Mouse (Mus musculus) neural tube, embryonic 12.5 days (tissue): ENCODE data around the gene Scnn1a. TPM values are rescaled to one million over a fixed set of nuclear protein-coding genes. Genes with fewer than 3 reads are reported as not detected.
"Not testable (repeated sequence)": the region's sequence is repeated elsewhere in the genome, so short reads cannot be mapped to it uniquely, and the experiment has no call there.

Experiments
- ATAC-seq: fragments of 200-750 bp; cut with Nextera tagmentation; 2 replicates; pipeline ENCODE4 v1.8.0; 2017; ENCODE audit warnings: low read depth, mild to moderate bottlenecking, moderate TSS enrichment, moderate library complexity; ENCODE audit not compliant: low FRiP score
- H3K27ac ChIP-seq: fragments of 300-500 bp; sonication (generic); 2 replicates; pipeline ENCODE4 v1.5.1; 2016
- H3K27me3 ChIP-seq: fragments of 300-500 bp; sonication (generic); replicated peaks from 2 replicates; pipeline ENCODE4 v1.6.1; 2016; ENCODE audit warnings: mild to moderate bottlenecking
- H3K36me3 ChIP-seq: fragments of 300-500 bp; sonication (generic); 2 replicates; pipeline ENCODE4 v1.6.1; 2016; ENCODE audit warnings: mild to moderate bottlenecking
- H3K4me1 ChIP-seq: fragments of 300-500 bp; sonication (generic); 2 replicates; pipeline ENCODE4 v1.6.1; 2016
- H3K4me2 ChIP-seq: fragments of 300-500 bp; sonication (generic); replicated peaks from 2 replicates; pipeline ENCODE4 v1.6.1; 2016; ENCODE audit warnings: mild to moderate bottlenecking
- H3K4me3 ChIP-seq: fragments of 300-500 bp; sonication (generic); 2 replicates; pipeline ENCODE4 v1.5.1; 2016
- H3K9ac ChIP-seq: fragments of 300-500 bp; sonication (generic); 2 replicates; pipeline ENCODE4 v1.6.1; 2016; ENCODE audit warnings: mild to moderate bottlenecking
- H3K9me3 ChIP-seq: fragments of 300-500 bp; sonication (generic); 2 replicates; pipeline ENCODE4 v1.6.1; 2016; ENCODE audit warnings: mild to moderate bottlenecking
- WGBS: fragments of 180-500 bp; shearing (Covaris S2); methylation state at CpG from one replicate; pipeline ENCODE4 v1.1.7; 2016; 5-methylcytosine and 5-hydroxymethylcytosine counted together
- polyA plus RNA-seq: library from polyadenylated mRNA; unstranded; fragments of >200 nt; fragmentation: Nextera tagmentation; extraction: Ambion mirVana; gene quantifications from 2 replicates; pipeline ENCODE4 v1.2.1, GENCODE M21; 2016

Scnn1a gene
- polyA plus RNA-seq, 1 experiment from 2014 or later: 0.13 TPM

- 90% methylated on average over 7 of the region's 7 CpGs for WGBS
- Histone ChIP-seq H3K36me3 (no peaks in the 10 kb centered on the region), H3K9ac (no peak overlapping the region), H3K4me2 (no peak overlapping the region), H3K9me3 (0 out of 2 replicates have a peak, but pooled peaks cover 5% of the 10 kb centered on the region), H3K27ac (no peak overlapping the region), H3K4me1 (no peaks in the 10 kb centered on the region), H3K4me3 (no peak overlapping the region), H3K27me3 (no peaks in the 10 kb centered on the region)
- ATAC-seq: no peak
Measured at GRCm38 (mm10) chr6:125292256-125292655, 28.2 kb upstream of the Scnn1a start.

- Histone ChIP-seq H3K4me1 (no peaks in the 10 kb centered on the region), H3K9me3 (0 out of 2 replicates have a peak, but pooled peaks cover 5% of the 10 kb centered on the region), H3K27ac (no peak overlapping the region), H3K9ac (no peak overlapping the region), H3K4me3 (no peak overlapping the region), H3K4me2 (no peak overlapping the region), H3K27me3 (no peaks in the 10 kb centered on the region), H3K36me3 (no peaks in the 10 kb centered on the region)
- 83% methylated on average over 4 of the region's 4 CpGs for WGBS
- no peak for ATAC-seq
Measured at GRCm38 (mm10) chr6:125294049-125294448, 26.4 kb upstream of the Scnn1a start.

GRCm38 (mm10) chr6:125297149-125297820 is 23.2 kb upstream of the Scnn1a start:
- no peak overlapping the region for H3K9ac ChIP-seq
- H3K4me2 ChIP-seq: no peak overlapping the region
- no peak overlapping the region for H3K4me3 ChIP-seq
- 80% methylated on average over 5 of the region's 5 CpGs for WGBS
- H3K27me3 ChIP-seq: no peaks in the 10 kb centered on the region
- ATAC-seq: no peak
- 0 out of 2 replicates have a peak, but pooled peaks cover 5% of the 10 kb centered on the region for H3K9me3 ChIP-seq
- H3K27ac ChIP-seq: no peak overlapping the region
- no peaks in the 10 kb centered on the region for H3K4me1 ChIP-seq
- H3K36me3 ChIP-seq: no peaks in the 10 kb centered on the region

GRCm38 (mm10) chr6:125300982-125301381 is 19.5 kb upstream of the Scnn1a start:
- H3K4me2 ChIP-seq: no peak overlapping the region
- no peaks in the 10 kb centered on the region for H3K27me3 ChIP-seq
- no peak overlapping the region for H3K27ac ChIP-seq
- 89% methylated on average over 1 of the region's 1 CpGs for WGBS
- H3K4me3 ChIP-seq: no peak overlapping the region
- H3K36me3 ChIP-seq: no peaks in the 10 kb centered on the region
- H3K9me3 ChIP-seq: no peaks in the 10 kb centered on the region
- no peaks in the 10 kb centered on the region for H3K4me1 ChIP-seq
- H3K9ac ChIP-seq: no peak overlapping the region
- ATAC-seq: no peak

DNA sequence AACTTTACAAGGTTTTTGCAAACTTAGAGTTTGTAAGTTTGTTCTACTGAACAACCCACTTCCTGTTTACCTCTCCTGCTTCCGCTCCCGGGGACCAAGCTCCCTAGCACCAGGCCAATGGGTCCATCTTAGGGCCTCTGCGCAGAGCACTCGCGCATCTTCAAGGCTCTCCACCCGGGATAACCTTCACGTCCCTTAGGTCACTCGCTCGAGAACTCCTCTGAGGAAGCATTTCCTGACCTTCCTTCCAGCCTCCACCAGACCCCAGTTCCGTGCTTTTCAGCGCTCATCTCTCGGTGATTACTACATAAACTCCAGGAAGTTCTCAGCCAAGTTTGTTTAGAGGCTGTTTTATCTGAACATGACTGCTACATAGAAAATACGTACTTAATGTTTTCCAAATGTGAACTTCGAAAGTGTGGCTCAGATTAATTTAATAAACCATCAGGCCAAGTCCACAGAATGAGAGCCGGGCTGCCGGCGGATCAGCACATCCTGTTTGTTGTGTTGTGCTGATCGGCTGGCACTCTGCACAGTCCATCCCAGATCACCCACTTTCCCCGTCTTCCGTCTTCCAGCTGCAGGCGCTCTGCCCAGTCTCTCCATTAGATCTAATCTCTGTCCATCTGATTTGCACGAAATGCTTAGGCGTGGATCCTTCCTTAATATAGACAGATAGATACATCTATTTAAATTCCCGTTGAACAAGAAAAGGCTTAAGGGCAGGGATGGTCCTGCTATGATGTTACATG is 18.1 kb upstream of the Scnn1a start:
- Histone ChIP-seq H3K27ac (no peak overlapping the region), H3K36me3 (no peaks in the 10 kb centered on the region), H3K4me1 (no peaks in the 10 kb centered on the region), H3K9me3 (no peaks in the 10 kb centered on the region), H3K9ac (no peak overlapping the region), H3K4me2 (no peak overlapping the region), H3K4me3 (no peak overlapping the region), H3K27me3 (no peaks in the 10 kb centered on the region)
- 88% methylated on average over 24 of the region's 24 CpGs for WGBS
- ATAC-seq: no peak

GRCm38 (mm10) chr6:125303242-125303641 is 17.2 kb upstream of the Scnn1a start:
- no peaks in the 10 kb centered on the region for H3K9me3 ChIP-seq
- no peak overlapping the region for H3K9ac ChIP-seq
- H3K4me2 ChIP-seq: no peak overlapping the region
- no peaks in the 10 kb centered on the region for H3K36me3 ChIP-seq
- H3K4me3 ChIP-seq: no peak overlapping the region
- no peaks in the 10 kb centered on the region for H3K4me1 ChIP-seq
- ATAC-seq: no peak
- no peaks in the 10 kb centered on the region for H3K27me3 ChIP-seq
- whole genome bisulfite sequencing: 74% methylated on average over 4 of the region's 4 CpGs
- no peak overlapping the region for H3K27ac ChIP-seq

DNA sequence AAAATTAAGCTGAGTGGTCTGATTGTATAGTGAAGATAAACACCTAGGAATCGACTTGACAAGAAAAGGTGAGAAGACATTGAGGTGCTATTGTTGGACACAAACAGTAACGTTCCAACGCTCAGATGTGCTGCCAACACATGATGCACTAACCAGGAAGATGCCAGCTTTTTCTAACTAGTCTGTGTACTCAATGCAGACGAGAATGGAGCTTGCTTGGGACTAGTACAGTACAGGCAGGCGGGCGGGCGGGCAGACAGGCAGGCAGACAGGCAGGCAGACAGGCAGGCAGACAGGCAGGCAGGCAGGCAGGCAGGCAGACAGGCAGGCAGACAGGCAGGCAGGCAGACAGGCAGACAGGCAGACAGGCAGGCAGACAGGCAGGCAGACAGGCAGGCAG is 16.1 kb upstream of the Scnn1a start:
- not testable (repeated sequence) for H3K4me2 ChIP-seq, H3K9ac ChIP-seq, H3K27ac ChIP-seq, H3K4me3 ChIP-seq, ATAC-seq, H3K4me1 ChIP-seq, H3K36me3 ChIP-seq, H3K9me3 ChIP-seq, H3K27me3 ChIP-seq
- WGBS: 89% methylated on average over 7 of the region's 7 CpGs

- Histone ChIP-seq H3K27me3 (no peaks in the 10 kb centered on the region), H3K4me3 (no peak overlapping the region), H3K27ac (no peak overlapping the region), H3K9ac (no peak overlapping the region), H3K4me1 (peaks cover 3% of the 10 kb centered on the region; the same call in 1 of the 2 replicates), H3K9me3 (no peaks in the 10 kb centered on the region), H3K36me3 (no peaks in the 10 kb centered on the region), H3K4me2 (no peak overlapping the region)
- no peak for ATAC-seq
- WGBS: 91% methylated on average over 6 of the region's 6 CpGs
Measured at GRCm38 (mm10) chr6:125305465-125305864, 15.0 kb upstream of the Scnn1a start.

GRCm38 (mm10) chr6:125307091-125307490 is 13.4 kb upstream of the Scnn1a start:
- Histone ChIP-seq H3K4me1 (peaks cover 3% of the 10 kb centered on the region; the same call in 1 of the 2 replicates), H3K27me3 (no peaks in the 10 kb centered on the region), H3K4me2 (no peak overlapping the region), H3K9ac (no peak overlapping the region), H3K9me3 (no peaks in the 10 kb centered on the region), H3K36me3 (no peaks in the 10 kb centered on the region), H3K27ac (no peak overlapping the region), H3K4me3 (no peak overlapping the region)
- no peak for ATAC-seq
- WGBS: 91% methylated on average over 5 of the region's 5 CpGs

DNA sequence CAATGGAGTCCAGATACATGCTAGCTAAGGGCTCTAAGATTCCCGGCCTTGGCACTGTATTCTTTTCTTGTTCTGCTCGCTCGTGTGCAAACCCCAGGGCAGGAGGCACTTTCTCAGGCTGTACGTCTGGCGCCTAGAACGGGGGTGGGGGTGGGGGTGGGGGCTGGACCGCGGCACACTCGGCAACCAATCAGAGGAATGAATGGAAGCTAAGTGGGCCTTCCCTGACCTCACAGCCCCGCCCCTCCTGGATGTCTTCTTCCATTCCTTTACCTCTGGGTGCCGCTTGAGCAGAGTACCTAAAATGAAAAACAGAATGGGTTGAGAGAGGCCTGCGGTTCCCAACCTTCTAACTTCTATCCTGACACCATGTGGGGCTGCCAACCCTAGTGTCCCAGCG is 11.5 kb upstream of the Scnn1a start:
- Histone ChIP-seq H3K4me2 (peak overlapping the region; percentile 31), H3K27ac (no peak overlapping the region)
- WGBS: 6% methylated on average over 13 of the region's 13 CpGs

DNA sequence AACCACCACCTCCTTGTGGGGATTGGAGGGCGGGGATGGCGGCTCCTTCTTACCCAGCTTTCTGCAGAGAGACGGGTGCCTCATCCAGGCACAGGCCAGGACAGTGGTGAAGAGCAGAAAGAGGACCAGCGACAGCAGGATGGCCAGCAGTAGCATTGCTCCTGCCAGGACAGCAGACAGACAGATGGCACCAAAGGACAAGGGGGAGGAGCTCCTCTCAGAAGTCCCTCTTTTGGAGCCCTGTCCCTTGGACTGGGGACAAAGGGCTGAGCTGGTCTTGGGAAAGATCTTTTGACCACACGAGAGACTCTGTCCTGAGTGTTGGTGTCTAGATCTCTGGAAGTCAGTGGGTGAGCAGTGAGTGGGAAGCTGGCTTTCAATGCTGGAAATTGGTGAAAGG is 11.1 kb upstream of the Scnn1a start:
- 30% methylated on average over 5 of the region's 5 CpGs for WGBS
- Histone ChIP-seq H3K36me3 (no peaks in the 10 kb centered on the region), H3K27ac (no peak overlapping the region), H3K9me3 (no peaks in the 10 kb centered on the region), H3K4me2 (peak overlapping the region; percentile 31), H3K4me1 (peaks cover 22% of the 10 kb centered on the region), H3K4me3 (no peak overlapping the region), H3K9ac (no peak overlapping the region), H3K27me3 (peaks cover 3% of the 10 kb centered on the region; the same call in 1 of the 2 replicates)
- no peak for ATAC-seq

More for the DNA sequence above, 11.5 kb upstream of the Scnn1a start:
- Histone ChIP-seq H3K9ac (no peak overlapping the region), H3K36me3 (no peaks in the 10 kb centered on the region), H3K4me1 (peaks cover 17% of the 10 kb centered on the region), H3K9me3 (no peaks in the 10 kb centered on the region), H3K4me3 (no peak overlapping the region), H3K27me3 (peaks cover 3% of the 10 kb centered on the region; the same call in 1 of the 2 replicates)
- 0 out of 2 replicates have a peak, but pooled peaks have one; percentile 13 for ATAC-seq

GRCm38 (mm10) chr6:125312171-125312570 is 8.3 kb upstream of the Scnn1a start:
- Histone ChIP-seq H3K4me3 (no peak overlapping the region), H3K9me3 (no peaks in the 10 kb centered on the region), H3K4me1 (peaks cover 22% of the 10 kb centered on the region), H3K4me2 (peak overlapping the region; percentile 75; the same call in 1 of the 2 replicates), H3K9ac (no peak overlapping the region), H3K36me3 (no peaks in the 10 kb centered on the region), H3K27me3 (peaks cover 3% of the 10 kb centered on the region; the same call in 1 of the 2 replicates), H3K27ac (no peak overlapping the region)
- ATAC-seq: no peak
- WGBS: 88% methylated on average over 9 of the region's 9 CpGs
